Mouse (Mus musculus) G1E (cell line): ENCODE measurements at regions not wholly inside any gene's neighbourhood (a gene's known extent, or its start where the extent isn't known, plus 50 kb on each side); places are given as distances from the start of the nearest gene placed in this dataset.
A peak's percentile ranks its signal among the peaks of the same experiment; 100 is the strongest.

ENCODE experiments used
- ATAC-seq: 2 replicates; pipeline ENCODE4 v1.8.0; 2016; ENCODE audit warnings: mild to moderate bottlenecking; ENCODE audit not compliant: insufficient number of reproducible peaks, poor library complexity, low FRiP score, severe bottlenecking; ENCODE audit errors: extremely low read depth
- DNase-seq: peaks from one replicate; pipeline ENCODE4 v3.0.0; 2012; ENCODE audit warnings: low spot score
- H3K27me3 ChIP-seq: 2 replicates; pipeline ENCODE4 v1.6.1; 2012; ENCODE audit warnings: mild to moderate bottlenecking, low read length, inconsistent platforms; ENCODE audit not compliant: insufficient read depth
- H3K36me3 ChIP-seq: replicated peaks from 2 replicates; pipeline ENCODE3; 2012; ENCODE audit warnings: mild to moderate bottlenecking, inconsistent platforms
- H3K4me1 ChIP-seq: 2 replicates; pipeline ENCODE4 v1.6.1; 2012; ENCODE audit warnings: low read depth, low read length, inconsistent platforms, mixed read lengths; ENCODE audit not compliant: insufficient read depth
- H3K4me3 ChIP-seq: 2 replicates; pipeline ENCODE4 v1.5.1; 2012; ENCODE audit warnings: low read depth, mild to moderate bottlenecking, inconsistent platforms, low read length, moderate library complexity, mixed read lengths
- H3K9me3 ChIP-seq: replicated peaks from 2 replicates; pipeline ENCODE4 v1.6.1; 2012; ENCODE audit warnings: inconsistent platforms
- CTCF ChIP-seq: IDR thresholded peaks from 2 replicates; pipeline ENCODE4 v1.5.1; 2012; ENCODE audit warnings: low read depth, low read length, inconsistent platforms, mixed read lengths
- GATA1 ChIP-seq: IDR thresholded peaks from 2 replicates; pipeline ENCODE4 v1.6.1; 2012; ENCODE audit warnings: borderline replicate concordance, low read length, inconsistent platforms, mixed read lengths
- GATA2 ChIP-seq: IDR thresholded peaks from 2 replicates; pipeline ENCODE4 v1.6.1; 2012; ENCODE audit warnings: low read depth, low read length, inconsistent platforms, borderline replicate concordance
- POLR2AphosphoS5 ChIP-seq: IDR thresholded peaks from 2 replicates; pipeline ENCODE4 v1.6.1; 2012; ENCODE audit warnings: low read depth, low read length, inconsistent platforms; ENCODE audit not compliant: insufficient replicate concordance
- TAL1 ChIP-seq: conservative IDR thresholded peaks from 2 replicates; pipeline ENCODE4 v1.6.1; 2012; ENCODE audit warnings: low read depth, low read length, inconsistent platforms, mixed read lengths

DNA sequence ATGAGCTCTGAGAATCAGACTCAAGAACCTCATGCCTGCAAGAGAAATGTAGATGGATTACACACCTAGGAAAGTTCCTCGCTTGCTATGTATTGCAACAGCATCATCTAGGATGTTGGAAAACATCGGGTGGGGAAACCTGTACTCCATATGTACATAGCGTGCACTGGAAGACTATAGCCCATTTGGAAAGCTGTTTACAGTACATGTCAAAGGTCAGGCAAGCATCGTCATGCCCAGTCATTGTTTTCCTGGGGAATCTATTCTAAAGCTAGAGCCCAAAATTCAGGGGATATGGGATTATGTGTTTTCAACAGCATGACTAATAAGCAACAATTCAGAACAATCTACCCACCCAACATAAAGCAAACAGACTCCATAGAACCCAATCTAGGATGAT, 126.3 kb upstream of the Irs2 start:
- Histone ChIP-seq H3K36me3 (no peaks in the 10 kb centered on the region), H3K9me3 (no peaks in the 10 kb centered on the region), H3K4me1 (no peaks in the 10 kb centered on the region), H3K27me3 (peaks cover 19% of the 10 kb centered on the region), H3K4me3 (no peak overlapping the region)
- DNase-seq (no peak), ATAC-seq (no peak)
- TF ChIP-seq GATA1 (no peak), TAL1 (no peak), GATA2 (no peak), POLR2AphosphoS5 (no peak), CTCF (no peak)

DNA sequence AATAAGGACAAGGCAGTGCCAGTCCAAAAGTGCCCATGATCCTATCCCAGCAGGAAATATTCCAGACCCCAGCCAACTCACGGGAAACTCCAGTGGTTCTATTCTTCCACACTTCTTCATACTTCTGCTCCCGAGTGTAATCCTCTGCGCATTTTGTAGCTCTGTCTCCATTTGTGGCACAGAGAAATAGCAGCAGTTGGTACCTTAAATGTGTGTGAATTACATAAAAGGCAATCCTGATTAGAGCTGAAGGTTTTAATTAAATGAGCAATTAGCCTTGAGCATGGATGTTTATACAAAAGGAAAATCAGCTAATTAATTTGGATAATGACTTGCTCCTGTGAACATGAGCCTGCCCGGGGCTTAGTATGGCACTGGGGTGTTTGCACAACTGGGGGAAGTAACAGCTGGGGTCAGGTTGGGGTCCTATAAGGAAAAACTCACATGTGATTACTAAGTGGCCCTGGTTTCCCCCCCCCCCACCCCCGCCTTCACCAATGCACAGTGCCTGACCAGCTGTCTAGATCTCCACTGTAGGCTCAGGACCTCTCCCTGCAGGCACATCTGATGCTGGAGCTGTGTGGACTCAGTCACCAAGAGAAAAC, 110.9 kb upstream of the Irs2 start:
- DNase-seq (no peak), ATAC-seq (no peak)
- Histone ChIP-seq H3K9me3 (no peaks in the 10 kb centered on the region), H3K36me3 (no peaks in the 10 kb centered on the region), H3K4me1 (peaks cover 4% of the 10 kb centered on the region), H3K27me3 (peaks cover 39% of the 10 kb centered on the region), H3K4me3 (no peak overlapping the region)
- TF ChIP-seq GATA1 (no peak), TAL1 (no peak), POLR2AphosphoS5 (no peak), GATA2 (no peak), CTCF (no peak)

DNA sequence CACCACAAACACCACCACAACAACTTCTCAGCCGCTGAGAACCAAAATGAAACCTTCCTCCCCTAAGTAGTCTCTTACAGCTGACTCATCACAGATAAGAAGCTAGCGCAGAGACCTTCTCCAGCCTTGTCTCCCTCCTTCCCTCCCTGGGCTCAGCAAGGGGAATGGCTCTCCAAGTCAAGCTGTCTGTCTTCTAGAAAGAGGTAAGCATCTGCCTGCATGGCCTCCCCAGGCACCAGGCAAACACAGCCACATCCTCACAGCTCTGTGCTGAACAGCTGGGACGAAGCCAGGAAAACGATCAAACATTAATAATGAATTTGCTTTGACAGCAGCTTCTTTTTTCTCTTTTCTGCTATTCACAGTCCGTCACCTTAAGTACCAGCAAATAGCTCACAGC, 108.3 kb upstream of the Irs2 start:
- Histone ChIP-seq H3K4me1 (peaks cover 12% of the 10 kb centered on the region), H3K27me3 (peaks cover 32% of the 10 kb centered on the region), H3K9me3 (no peaks in the 10 kb centered on the region), H3K36me3 (no peaks in the 10 kb centered on the region), H3K4me3 (no peak overlapping the region)
- ATAC-seq (no peak), DNase-seq (no peak)
- no peak for TF ChIP-seq GATA2
- no peak for TF ChIP-seq TAL1
- no peak for TF ChIP-seq POLR2AphosphoS5
- TF ChIP-seq CTCF = no peak
- no peak for TF ChIP-seq GATA1

DNA sequence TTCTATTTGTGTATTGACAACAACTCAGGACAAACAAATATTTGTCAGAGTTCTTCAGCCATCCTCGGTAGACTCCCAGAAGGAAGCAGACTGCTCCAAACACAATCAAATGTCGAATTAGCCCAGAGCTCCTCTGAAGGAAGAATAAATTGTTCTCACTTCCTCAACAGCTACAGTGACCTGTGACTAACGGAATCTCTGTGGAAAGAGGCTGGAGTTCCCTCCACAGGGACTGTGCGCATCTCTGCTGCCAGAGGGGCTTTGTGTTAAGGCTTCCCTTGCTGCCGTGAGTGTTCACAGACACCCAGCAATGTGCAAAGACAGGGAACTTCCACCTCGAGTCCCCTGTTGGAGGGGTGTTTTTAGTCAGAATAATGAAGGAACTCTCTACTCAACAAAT, 107.0 kb upstream of the Irs2 start:
- ATAC-seq (no peak), DNase-seq (no peak)
- Histone ChIP-seq H3K9me3 (no peaks in the 10 kb centered on the region), H3K4me1 (peaks cover 12% of the 10 kb centered on the region), H3K36me3 (no peaks in the 10 kb centered on the region), H3K4me3 (no peak overlapping the region), H3K27me3 (peaks cover 26% of the 10 kb centered on the region)
- TF ChIP-seq TAL1 = no peak

DNA sequence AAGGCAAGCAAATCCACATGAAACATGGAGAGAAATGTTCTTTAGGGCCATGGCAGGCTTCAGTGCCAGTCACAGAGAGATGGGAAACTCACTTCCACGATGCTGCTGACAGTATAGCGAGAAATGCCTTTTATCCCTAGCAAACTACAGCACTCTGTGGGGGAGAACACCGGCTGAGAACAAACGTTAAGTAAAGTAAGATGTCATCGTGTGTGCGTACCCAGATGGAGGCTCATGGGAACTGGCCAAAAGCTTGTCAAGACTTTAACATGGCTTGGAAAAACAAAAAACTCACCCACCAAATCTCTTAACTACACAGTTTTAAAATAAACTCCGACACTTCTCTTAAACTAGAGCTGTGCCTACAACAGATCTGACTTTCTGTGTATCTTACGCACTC, 106.3 kb upstream of the Irs2 start:
- Histone ChIP-seq H3K9me3 (no peaks in the 10 kb centered on the region), H3K27me3 (peaks cover 29% of the 10 kb centered on the region), H3K4me3 (no peak overlapping the region), H3K4me1 (peaks cover 12% of the 10 kb centered on the region), H3K36me3 (no peaks in the 10 kb centered on the region)
- no peak for DNase-seq
- TF ChIP-seq TAL1 (no peak), CTCF (no peak), POLR2AphosphoS5 (no peak), GATA1 (no peak), GATA2 (no peak)
- ATAC-seq = no peak

DNA sequence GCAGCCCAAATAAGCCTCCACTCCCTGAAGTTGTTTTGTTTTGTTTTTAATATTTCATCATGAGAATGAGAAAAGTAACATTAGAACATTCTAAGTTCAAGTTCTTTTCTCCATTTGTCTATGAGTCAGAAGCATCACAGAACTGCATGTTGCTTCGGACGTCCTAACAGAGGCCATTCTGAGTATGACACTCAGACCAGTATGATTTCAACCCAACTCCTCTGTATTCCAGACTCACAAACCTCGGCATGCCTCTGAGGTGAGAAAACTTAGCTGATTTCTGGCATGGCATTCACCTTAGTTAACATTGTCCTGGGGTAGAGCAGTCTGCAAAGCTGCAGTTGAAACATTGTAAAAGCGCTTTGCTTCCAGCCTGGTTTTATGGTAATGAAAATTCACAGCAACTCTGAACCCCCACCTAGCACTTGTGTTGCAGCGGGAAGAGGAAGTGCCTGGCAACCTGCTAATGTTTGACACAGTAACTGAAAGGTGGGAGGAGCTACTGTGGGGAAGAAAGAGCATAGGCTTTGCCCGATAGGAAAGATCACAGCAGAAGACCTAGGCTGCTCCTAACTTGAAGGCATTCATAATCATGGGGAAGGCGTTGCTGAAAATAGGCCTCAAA, 104.8 kb upstream of the Irs2 start:
- H3K9me3 ChIP-seq = no peaks in the 10 kb centered on the region
- H3K36me3 ChIP-seq = no peaks in the 10 kb centered on the region
- peaks cover 12% of the 10 kb centered on the region for H3K4me1 ChIP-seq
- no peak overlapping the region for H3K4me3 ChIP-seq
- DNase-seq (peak; percentile 18), ATAC-seq (peak; percentile 45; the same call in 1 of the 2 replicates)
- TF ChIP-seq GATA2 = no peak
- no peak for TF ChIP-seq TAL1
- TF ChIP-seq GATA1 = no peak
- TF ChIP-seq POLR2AphosphoS5 = no peak
- TF ChIP-seq CTCF = no peak
- peaks cover 38% of the 10 kb centered on the region for H3K27me3 ChIP-seq

DNA sequence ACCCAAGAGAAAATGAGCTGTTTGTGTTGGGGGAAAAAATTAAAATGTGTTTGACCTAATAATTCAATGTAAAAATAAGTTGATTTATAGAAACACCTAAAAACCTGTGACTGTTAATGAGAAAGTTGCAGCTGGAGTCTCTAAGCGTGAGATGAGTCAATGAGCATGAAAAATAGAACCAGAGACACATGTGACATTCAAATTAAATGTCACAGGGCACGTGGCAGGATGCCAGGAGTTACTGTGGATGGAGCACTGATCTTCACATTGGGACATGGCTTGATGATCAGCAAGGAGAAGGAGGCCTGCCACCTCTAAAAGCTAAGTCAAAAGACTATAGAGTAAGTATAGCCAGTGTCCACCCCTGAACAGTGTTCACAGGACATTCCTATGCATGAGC, 103.7 kb upstream of the Irs2 start:
- Histone ChIP-seq H3K36me3 (no peaks in the 10 kb centered on the region), H3K4me3 (no peak overlapping the region), H3K4me1 (peaks cover 12% of the 10 kb centered on the region), H3K9me3 (no peaks in the 10 kb centered on the region), H3K27me3 (peaks cover 30% of the 10 kb centered on the region)
- DNase-seq = no peak
- TF ChIP-seq TAL1 = no peak
- no peak for TF ChIP-seq GATA2
- no peak for TF ChIP-seq CTCF
- no peak for TF ChIP-seq GATA1
- no peak for TF ChIP-seq POLR2AphosphoS5
- no peak for ATAC-seq
